Mouse (Mus musculus) heart, embryonic 13.5 days (tissue): Measurements from ENCODE around the gene E2f1. TPM values are rescaled to one million over a fixed set of nuclear protein-coding genes. Genes with fewer than 3 reads are reported as not detected.

Experiments used
- ATAC-seq: fragments of 200-750 bp; cut with Nextera tagmentation; 2 replicates; pipeline ENCODE4 v1.8.0; 2017; ENCODE audit warnings: moderate TSS enrichment; ENCODE audit not compliant: insufficient number of reproducible peaks, low FRiP score, low TSS enrichment; ENCODE audit errors: extremely low read depth
- H3K27ac ChIP-seq: fragments of 300-500 bp; sonication (generic); replicated peaks from 2 replicates; pipeline ENCODE4 v1.5.1; 2015; ENCODE audit warnings: moderate library complexity, mild to moderate bottlenecking, inconsistent platforms
- H3K27me3 ChIP-seq: fragments of 300-500 bp; sonication (generic); replicated peaks from 2 replicates; pipeline ENCODE4 v1.6.1; 2015; ENCODE audit warnings: mild to moderate bottlenecking, inconsistent platforms
- H3K36me3 ChIP-seq: fragments of 300-500 bp; sonication (generic); 2 replicates; pipeline ENCODE4 v1.6.1; 2015; ENCODE audit warnings: mild to moderate bottlenecking, inconsistent platforms
- H3K4me1 ChIP-seq: fragments of 300-500 bp; sonication (generic); 2 replicates; pipeline ENCODE4 v1.6.1; 2015; ENCODE audit warnings: inconsistent platforms
- H3K4me2 ChIP-seq: fragments of 300-500 bp; sonication (generic); 2 replicates; pipeline ENCODE4 v1.6.1; 2015; ENCODE audit warnings: inconsistent platforms, mild to moderate bottlenecking, moderate library complexity
- H3K4me3 ChIP-seq: fragments of 300-500 bp; sonication (generic); 2 replicates; pipeline ENCODE4 v1.5.1; 2015; ENCODE audit warnings: moderate library complexity, mild to moderate bottlenecking, inconsistent platforms
- H3K9ac ChIP-seq: fragments of 300-500 bp; sonication (generic); 2 replicates; pipeline ENCODE4 v1.6.1; 2015; ENCODE audit warnings: inconsistent platforms, mild to moderate bottlenecking, moderate library complexity
- H3K9me3 ChIP-seq: fragments of 300-500 bp; sonication (generic); 2 replicates; pipeline ENCODE4 v1.6.1; 2016; ENCODE audit warnings: inconsistent platforms
- WGBS: fragments of 180-500 bp; shearing (Covaris S2); methylation state at CpG from one replicate; pipeline ENCODE4 v1.1.7; 2015; ENCODE audit warnings: mixed read lengths; 5-methylcytosine and 5-hydroxymethylcytosine counted together
- polyA plus RNA-seq: library from polyadenylated mRNA; unstranded; fragments of >200 nt; fragmentation: Nextera tagmentation; extraction: Ambion mirVana; gene quantifications from 2 replicates; pipeline ENCODE4 v1.2.1, GENCODE M21; 2015

E2f1 gene
- polyA plus RNA-seq, 1 experiment from 2014 or later = 15.5 TPM

- Histone ChIP-seq H3K4me3 (no peak overlapping the region), H3K4me1 (peaks cover 6% of the 10 kb centered on the region), H3K27ac (no peak overlapping the region), H3K9me3 (no peaks in the 10 kb centered on the region), H3K36me3 (peaks cover 90% of the 10 kb centered on the region), H3K27me3 (no peaks in the 10 kb centered on the region), H3K4me2 (no peak overlapping the region), H3K9ac (no peak overlapping the region)
- no peak for ATAC-seq
- WGBS = 87% methylated on average over 2 of the region's 2 CpGs
Observed at GRCm38 (mm10) chr2:154525285-154525684, 44.4 kb downstream of the E2f1 start.

GRCm38 (mm10) chr2:154522334-154522733 lies 47.4 kb downstream of the E2f1 start:
- WGBS = 74% methylated on average over 5 of the region's 5 CpGs
- H3K4me1 ChIP-seq = peaks cover 6% of the 10 kb centered on the region
- no peak overlapping the region for H3K4me3 ChIP-seq
- H3K4me2 ChIP-seq = no peak overlapping the region
- no peaks in the 10 kb centered on the region for H3K27me3 ChIP-seq
- no peak overlapping the region for H3K27ac ChIP-seq
- ATAC-seq = no peak
- H3K36me3 ChIP-seq = peaks cover 84% of the 10 kb centered on the region
- no peaks in the 10 kb centered on the region for H3K9me3 ChIP-seq
- H3K9ac ChIP-seq = no peak overlapping the region

GRCm38 (mm10) chr2:154521449-154521848 lies 48.2 kb downstream of the E2f1 start:
- Histone ChIP-seq H3K27me3 (no peaks in the 10 kb centered on the region), H3K9me3 (no peaks in the 10 kb centered on the region), H3K4me3 (no peak overlapping the region), H3K27ac (no peak overlapping the region), H3K9ac (no peak overlapping the region), H3K4me1 (peaks cover 7% of the 10 kb centered on the region), H3K36me3 (peaks cover 85% of the 10 kb centered on the region), H3K4me2 (no peak overlapping the region)
- ATAC-seq = no peak

GRCm38 (mm10) chr2:154517424-154517823 lies 52.3 kb downstream of the E2f1 start:
- ATAC-seq = no peak
- WGBS = 71% methylated on average over 5 of the region's 5 CpGs

GRCm38 (mm10) chr2:154516944-154517343 lies 52.7 kb downstream of the E2f1 start:
- Histone ChIP-seq H3K4me3 (no peak overlapping the region), H3K4me2 (no peak overlapping the region)
- WGBS = 71% methylated on average over 3 of the region's 3 CpGs

More at GRCm38 (mm10) chr2:154517424-154517823, 52.3 kb downstream of the E2f1 start:
- H3K9ac ChIP-seq = no peak overlapping the region
- peaks cover 72% of the 10 kb centered on the region for H3K36me3 ChIP-seq
- no peaks in the 10 kb centered on the region for H3K9me3 ChIP-seq
- no peak overlapping the region for H3K27ac ChIP-seq
- peaks cover 5% of the 10 kb centered on the region; the same call in 1 of the 2 replicates for H3K4me1 ChIP-seq
- H3K27me3 ChIP-seq = no peaks in the 10 kb centered on the region
- H3K4me2 ChIP-seq = no peak overlapping the region
- no peak overlapping the region for H3K4me3 ChIP-seq

GRCm38 (mm10) chr2:154510141-154510540 lies 59.6 kb downstream of the E2f1 start:
- H3K9me3 ChIP-seq = no peaks in the 10 kb centered on the region
- no peak overlapping the region for H3K27ac ChIP-seq
- no peak for ATAC-seq
- peaks cover 10% of the 10 kb centered on the region for H3K4me1 ChIP-seq
- no peak overlapping the region for H3K9ac ChIP-seq
- no peaks in the 10 kb centered on the region for H3K27me3 ChIP-seq
- WGBS = 80% methylated on average over 3 of the region's 3 CpGs
- H3K4me2 ChIP-seq = no peak overlapping the region
- no peak overlapping the region for H3K4me3 ChIP-seq
- peaks cover 78% of the 10 kb centered on the region for H3K36me3 ChIP-seq

More at GRCm38 (mm10) chr2:154516944-154517343, 52.7 kb downstream of the E2f1 start:
- Histone ChIP-seq H3K36me3 (peaks cover 72% of the 10 kb centered on the region), H3K27me3 (no peaks in the 10 kb centered on the region), H3K9me3 (no peaks in the 10 kb centered on the region), H3K27ac (no peak overlapping the region), H3K9ac (no peak overlapping the region), H3K4me1 (peaks cover 5% of the 10 kb centered on the region; the same call in 1 of the 2 replicates)
- no peak for ATAC-seq

Other genes with a start within 250 kb of the E2f1 start
- 13.2 and 15.7 TPM in 2 replicates for gene Cdk5rap1, start 196.9 kb downstream of the E2f1 start, polyA plus RNA-seq
- 38.0 and 41.5 TPM in 2 replicates for gene Snta1, start 161.8 kb downstream of the E2f1 start, polyA plus RNA-seq
- 28.3 and 29.2 TPM in 2 replicates for gene Cbfa2t2, start 133.4 kb downstream of the E2f1 start, polyA plus RNA-seq
- gene 1700003F12Rik, start 22.8 kb downstream of the E2f1 start, polyA plus RNA-seq = 0.29 TPM in 1 of 2 replicates, not detected in the other
- 0.09 TPM in 2 replicates for gene Actl10, start 18.1 kb downstream of the E2f1 start, polyA plus RNA-seq
- 1.0 and 1.4 TPM in 2 replicates for gene Necab3, start 11.0 kb downstream of the E2f1 start, polyA plus RNA-seq
- 24.4 and 25.2 TPM in 2 replicates for gene Pxmp4, start 33.8 kb upstream of the E2f1 start, polyA plus RNA-seq
- gene Zfp341, start 43.4 kb upstream of the E2f1 start, polyA plus RNA-seq = 0.68 and 0.74 TPM in 2 replicates
- gene 4930519P11Rik, start 43.5 kb upstream of the E2f1 start, polyA plus RNA-seq = not detected in 2 replicates
- gene Chmp4b, start 81.8 kb upstream of the E2f1 start, polyA plus RNA-seq = 22.3 and 22.8 TPM in 2 replicates
- gene Gm14214, start 200.1 kb upstream of the E2f1 start, polyA plus RNA-seq = not detected in 2 replicates
- gene Raly, start 221.2 kb upstream of the E2f1 start, polyA plus RNA-seq = 27.8 and 32.4 TPM in 2 replicates
- gene a, start 221.5 kb upstream of the E2f1 start, polyA plus RNA-seq = 0.32 TPM in 1 of 2 replicates, not detected in the other